Mouse (Mus musculus) small intestine, adult 2 months (tissue): ENCODE results near the gene 1700001J03Rik.

ENCODE experiments used
- CTCF ChIP-seq: fragments of 200-500 bp; IDR thresholded peaks from 2 replicates; pipeline ENCODE4 v1.5.1; 2012; ENCODE audit warnings: low read depth, mild to moderate bottlenecking, control low read depth, inconsistent platforms, low read length, moderate library complexity, mixed read lengths; ENCODE audit not compliant: insufficient replicate concordance, insufficient read length; ENCODE audit errors: extremely low read depth
- POLR2A ChIP-seq: fragments of 200-500 bp; IDR thresholded peaks from 2 replicates; pipeline ENCODE4 v1.6.1; 2012; ENCODE audit warnings: low read depth, mild to moderate bottlenecking, control low read depth, inconsistent platforms, low read length, moderate library complexity

GRCm38 (mm10) chr5:146203921-146204320 lies 18.8 kb upstream of the 1700001J03Rik start:
- no peak for TF ChIP-seq POLR2A
- no peak for TF ChIP-seq CTCF
